Mouse (Mus musculus): ENCODE data around the gene Ptk6. TPM values are rescaled to one million over a fixed set of nuclear protein-coding genes. Genes with fewer than 3 reads are reported as not detected.

The Ptk6 gene
- total RNA-seq, 2 experiments from 2014 or later: not detected

DNA sequence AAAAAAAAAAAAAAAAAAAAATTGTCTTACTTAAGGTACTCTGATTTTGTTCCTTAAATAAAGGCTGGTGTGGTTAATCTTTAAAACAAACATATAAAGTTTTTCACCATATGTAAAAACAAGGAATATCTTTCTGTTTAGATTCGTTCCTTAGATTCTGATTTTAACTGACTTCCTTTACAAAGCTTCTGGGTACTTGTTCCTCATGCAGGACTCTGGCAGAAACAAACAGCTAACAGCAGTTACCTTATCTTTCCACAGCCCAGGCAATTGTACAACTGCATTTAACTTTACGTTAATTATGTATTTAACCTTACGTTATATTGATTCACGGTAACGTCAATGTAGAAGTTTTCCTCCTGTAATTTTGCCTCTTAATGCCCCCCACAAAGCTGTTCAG, 36.1 kb downstream of the Ptk6 start:
- no peak for DNase-seq (ENCODE audit: low spot score in 2 of 2)

DNA sequence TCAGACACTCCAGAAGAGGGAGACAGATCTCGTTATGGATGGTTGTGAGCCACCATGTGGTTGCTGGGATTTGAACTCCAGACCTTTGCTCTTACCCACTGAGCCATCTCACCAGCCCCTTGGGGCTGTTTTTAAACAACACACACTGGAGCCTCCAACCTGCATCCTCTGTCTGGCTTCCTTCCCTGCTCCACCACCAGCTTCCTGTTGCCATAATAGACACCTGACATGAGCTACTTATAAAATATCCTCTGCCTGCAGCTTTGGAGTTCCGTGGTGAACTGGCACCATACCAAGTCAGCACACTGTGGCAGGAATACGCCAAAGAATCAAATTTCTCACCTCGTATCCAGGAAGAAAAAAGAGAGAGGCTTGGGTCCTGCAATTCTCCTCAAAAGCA, 41.8 kb downstream of the Ptk6 start:
- no peak for DNase-seq (ENCODE audit: low spot score in 2 of 2)

DNA sequence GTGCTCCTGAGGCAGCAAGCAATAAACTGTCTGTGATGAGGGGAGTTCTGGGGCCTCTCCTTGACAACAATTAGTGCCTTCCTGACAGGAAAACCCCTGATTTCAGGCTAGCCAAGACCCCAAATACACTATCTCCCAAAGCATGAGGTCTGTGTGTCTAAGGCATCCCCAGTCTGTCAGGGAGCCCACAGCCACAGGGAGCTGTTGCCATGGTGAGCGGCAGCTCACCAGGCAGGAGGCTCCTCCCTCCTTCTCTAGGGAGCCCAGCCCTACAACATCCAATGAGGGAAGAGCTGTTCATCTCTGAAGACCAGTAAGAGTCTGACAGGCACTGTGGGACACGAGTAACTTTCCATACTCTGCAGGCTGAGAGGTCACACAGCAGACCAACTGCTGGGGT, 42.8 kb downstream of the Ptk6 start:
- no peak for DNase-seq (ENCODE audit: low spot score in 2 of 2)

DNA sequence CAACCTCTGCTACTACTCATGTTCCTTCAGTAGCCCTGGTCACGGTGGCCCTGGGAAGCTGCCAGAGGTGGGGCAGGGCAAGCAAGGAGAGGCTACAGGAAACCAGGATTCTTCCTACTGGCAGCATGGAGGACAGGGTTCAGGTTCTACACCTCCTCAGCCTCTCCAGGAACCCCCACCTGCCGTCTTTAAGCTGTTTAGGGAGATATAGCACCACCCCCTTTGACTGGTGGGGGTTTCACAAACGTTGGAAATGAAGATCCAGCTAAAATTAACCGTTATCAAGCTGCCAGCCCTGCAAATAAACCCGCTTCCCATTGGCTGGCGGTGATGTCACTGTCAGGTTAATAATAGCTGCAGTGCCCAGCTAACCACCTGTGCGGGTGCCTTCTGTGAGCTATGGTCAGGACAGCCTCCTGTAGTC, 43.5 kb downstream of the Ptk6 start:
- no peak for DNase-seq (ENCODE audit: low spot score in 2 of 2)

DNA sequence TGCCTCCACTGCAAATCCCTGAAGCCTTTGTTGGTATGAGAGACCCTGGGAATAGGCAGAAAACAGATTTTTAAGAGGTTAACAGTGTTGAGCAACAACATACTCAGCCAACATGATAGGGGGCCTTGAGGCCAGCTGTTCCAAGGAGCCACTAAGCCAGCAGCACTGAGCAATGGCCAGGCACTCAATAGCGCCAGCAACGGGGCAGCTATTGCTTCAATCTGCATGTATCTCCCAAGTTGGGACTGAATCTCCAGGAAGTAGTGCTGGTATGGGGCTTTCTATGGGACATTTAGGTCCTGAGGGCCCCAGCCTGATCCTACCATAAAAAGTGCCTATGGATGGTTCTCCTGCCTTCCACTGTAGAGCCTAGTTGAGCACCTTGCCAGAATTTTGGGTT, 44.1 kb downstream of the Ptk6 start:
- DNase-seq (ENCODE audit: low spot score in 2 of 2): no peak

DNA sequence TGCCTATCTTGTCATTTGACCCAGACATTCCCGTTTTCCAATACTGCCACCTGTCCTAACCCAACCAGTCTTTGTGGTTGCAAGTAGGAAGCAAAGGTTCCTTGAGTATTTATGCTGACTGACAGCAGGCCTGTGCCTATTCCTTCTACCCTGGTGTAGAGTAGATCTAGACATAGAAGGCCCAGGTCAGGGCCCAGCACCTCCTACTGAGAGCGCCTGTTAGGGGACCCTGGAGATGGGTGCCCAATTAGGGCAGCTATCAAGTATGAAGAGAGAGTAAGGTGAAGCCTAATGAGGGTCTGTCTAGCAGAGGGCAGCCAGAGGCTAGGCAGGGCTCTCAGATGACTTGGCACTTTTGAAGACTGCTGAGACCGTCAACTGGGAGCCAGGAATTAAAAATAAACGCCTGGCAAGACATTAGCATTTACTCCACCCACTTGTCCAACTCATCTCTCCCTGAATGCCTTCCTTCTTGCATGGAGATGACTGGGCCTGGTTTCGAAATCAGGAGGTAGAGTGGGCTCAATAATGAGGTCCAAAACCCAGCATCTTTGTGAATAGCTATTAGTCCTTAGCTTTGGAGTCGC, 44.8 kb downstream of the Ptk6 start:
- no peak for DNase-seq (ENCODE audit: low spot score in 2 of 2)

DNA sequence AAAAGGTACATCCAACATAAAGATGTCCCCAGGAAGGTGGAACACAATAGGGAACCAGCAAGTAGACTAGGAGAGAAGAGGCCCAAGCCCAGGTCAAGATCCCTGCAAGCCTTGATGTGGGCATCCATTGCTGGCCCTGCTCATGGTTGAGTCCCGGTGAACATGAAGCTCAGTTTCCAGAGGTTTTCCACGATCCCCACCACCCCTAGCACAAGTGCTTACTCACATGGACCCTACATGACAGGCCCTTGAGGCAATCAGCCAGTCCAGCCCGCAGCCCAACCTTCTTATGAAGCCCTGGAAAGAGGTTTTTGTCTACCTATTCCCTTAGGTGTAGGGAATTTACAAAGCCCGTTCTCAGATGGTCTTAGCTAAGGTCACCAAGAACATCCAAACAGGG, 45.4 kb downstream of the Ptk6 start:
- no peak for DNase-seq (ENCODE audit: low spot score in 2 of 2)

DNA sequence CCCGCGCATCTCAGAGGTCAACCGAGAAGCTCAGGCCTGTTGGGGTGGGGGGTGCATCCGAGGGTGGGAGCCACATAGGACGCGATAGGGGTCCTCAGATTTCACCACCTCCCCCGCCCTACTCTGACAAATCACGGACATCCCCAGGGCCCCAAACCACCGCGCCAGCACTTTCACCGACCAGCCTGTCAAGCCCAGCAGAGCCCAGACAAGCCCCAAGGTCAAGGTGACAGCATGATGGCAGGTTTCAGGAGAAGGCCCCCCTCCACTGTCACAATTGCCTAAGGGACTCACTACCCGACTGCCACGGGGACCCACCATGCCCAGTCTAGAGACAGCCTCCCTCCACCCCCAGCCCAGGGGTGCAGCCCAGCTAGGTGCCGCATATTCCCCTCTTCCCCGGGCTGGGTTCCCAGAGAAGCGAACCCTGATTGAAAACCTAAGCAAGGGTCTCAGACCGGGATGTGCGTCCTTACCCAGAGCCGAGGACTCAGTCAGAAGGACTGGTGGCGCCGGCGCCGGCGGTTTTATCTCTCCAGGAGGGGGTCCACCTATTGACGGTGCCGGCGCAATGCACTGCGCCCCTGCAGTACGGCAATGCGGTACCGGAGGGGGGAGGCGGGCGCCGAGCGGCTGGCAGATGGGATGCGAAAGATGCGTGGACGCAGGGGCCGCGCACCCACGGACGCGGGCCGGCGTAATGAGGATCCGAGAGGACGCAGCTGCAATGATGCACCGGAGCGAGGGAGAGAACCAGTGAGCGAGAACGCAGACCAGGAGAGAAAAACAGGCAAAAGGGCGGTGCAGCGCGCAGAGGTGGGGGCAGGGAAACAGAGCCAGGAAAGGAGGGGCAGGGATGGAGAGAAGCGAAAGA, 46.1 kb downstream of the Ptk6 start, which contains the start of gene Eef1a2:
Eef1a2 (minus strand) TSS at position 767 of the 874 bp plus-strand sequence.
- DNase-seq (ENCODE audit: low spot score in 2 of 2): no peak

DNA sequence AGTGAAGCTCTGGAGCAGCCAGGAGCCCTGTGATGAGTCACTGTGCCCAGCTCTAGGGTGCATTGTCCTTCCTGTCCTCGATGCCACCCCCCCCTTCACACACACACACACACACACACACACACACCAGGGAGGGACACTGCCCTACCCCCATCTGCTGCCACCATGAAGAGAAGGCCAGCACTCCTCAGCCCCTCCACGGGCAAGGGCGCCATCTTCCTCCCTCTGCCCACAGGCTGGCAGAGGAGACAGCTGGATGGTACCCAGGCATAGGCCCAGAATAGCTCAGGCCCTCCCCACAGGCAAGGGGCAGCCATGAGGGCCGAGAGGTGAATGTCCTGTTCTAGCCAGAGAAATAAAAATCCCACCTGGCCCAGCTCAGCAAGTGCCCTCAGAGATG, 46.8 kb downstream of the Ptk6 start:
- DNase-seq (ENCODE audit: low spot score in 2 of 2): no peak

DNA sequence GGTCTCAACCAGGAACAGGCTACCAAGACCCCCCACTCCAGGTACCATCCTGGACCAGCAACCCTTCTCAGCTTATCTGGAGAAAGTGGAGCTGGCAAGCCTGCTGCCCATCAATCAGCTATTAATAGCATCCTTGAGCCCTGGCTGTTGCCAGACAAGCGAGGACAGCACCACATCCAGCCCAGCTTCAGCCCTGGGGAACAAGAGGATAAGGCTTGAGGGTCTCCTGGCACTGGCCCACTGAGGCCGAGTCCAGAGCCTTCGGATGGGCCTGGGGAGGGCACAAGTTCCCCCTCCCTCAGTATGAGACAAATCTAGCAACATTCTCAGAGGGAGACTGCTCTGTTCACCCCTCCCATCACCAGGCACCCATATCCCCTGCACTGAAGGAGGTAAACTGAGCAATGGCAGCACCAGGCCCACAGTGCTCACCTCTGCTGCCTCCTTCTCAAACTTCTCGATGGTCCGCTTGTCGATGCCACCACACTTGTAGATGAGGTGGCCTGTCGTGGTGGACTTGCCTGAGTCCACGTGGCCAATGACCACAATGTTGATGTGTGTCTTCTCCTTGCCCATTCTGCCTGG, 47.7 kb downstream of the Ptk6 start:
- DNase-seq (ENCODE audit: low spot score in 2 of 2): no peak

DNA sequence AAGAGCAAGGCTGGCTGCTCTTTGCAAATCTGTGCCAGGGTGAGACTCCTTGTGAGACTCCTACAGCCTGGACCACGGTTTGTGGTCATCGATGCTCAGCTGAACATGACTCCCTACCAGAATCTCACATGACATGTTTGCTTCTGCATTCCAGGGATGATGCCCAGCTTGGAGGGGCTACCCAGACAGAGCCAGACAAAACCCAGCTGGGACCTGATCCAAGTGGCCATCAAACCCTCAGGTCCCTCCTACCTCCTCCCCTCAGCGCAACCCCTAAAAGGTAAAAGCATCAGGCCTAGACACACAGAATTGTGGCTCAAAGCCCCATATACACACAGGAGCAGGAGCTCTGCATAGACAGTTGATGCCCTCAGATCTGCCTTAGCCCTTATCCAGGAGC, 48.2 kb downstream of the Ptk6 start:
- no peak for DNase-seq (ENCODE audit: low spot score in 2 of 2)

DNA sequence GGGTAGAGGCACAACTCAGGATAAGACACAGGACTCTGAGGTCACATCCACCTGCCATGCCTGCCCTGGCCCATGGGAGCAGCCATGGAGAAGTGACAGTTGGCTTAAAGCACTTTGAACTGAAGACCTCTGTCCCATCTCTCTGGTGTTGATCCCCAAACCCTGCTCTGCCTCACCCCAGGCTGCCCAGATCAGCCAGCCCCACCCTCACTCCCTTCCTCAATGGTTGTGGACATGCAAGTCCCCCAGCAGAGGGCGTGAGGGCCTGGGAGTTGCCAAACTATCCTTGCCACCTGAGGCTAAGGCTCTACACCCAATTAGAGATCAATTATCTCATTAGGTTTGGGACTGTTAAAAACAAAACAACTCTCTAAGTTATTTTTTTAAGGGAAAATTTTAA, 48.8 kb downstream of the Ptk6 start:
- no peak for DNase-seq (ENCODE audit: low spot score in 2 of 2)

DNA sequence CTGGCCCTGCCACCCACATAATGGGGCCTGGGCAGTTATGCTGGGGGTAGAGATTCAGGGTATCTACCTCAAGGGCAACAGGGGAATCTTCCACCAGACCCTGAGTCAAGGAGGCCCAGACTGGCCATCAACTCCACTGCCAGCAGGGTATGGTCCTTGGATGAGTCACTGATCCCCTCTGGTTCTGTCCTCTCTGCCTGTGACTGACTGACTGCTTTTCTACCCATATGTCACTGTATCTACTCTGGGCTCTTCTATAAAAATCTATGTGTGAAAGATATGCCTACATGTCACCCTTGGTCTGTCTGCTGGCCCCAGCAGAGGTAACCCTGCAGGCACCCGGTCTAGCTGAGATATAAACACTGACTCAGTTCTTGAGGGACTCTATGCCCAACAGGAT, 49.5 kb downstream of the Ptk6 start:
- no peak for DNase-seq (ENCODE audit: low spot score in 2 of 2)

DNA sequence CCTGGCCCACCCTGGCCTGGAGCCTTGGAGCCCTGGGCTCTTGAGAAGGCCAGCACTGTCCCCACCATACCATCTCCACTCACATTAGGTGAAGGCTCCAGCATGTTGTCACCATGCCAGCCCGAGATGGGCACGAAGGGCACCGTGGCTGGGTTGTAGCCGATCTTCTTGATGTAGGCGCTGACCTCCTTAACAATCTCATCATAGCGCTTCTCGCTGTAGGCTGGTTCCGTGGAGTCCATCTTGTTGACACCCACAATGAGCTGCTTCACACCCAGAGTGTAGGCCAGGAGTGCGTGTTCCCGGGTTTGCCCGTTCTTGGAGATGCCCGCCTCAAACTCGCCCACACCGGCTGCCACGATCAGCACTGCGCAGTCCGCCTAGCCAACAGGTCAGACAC, 49.9 kb downstream of the Ptk6 start:
- no peak for DNase-seq (ENCODE audit: low spot score in 2 of 2)

DNA sequence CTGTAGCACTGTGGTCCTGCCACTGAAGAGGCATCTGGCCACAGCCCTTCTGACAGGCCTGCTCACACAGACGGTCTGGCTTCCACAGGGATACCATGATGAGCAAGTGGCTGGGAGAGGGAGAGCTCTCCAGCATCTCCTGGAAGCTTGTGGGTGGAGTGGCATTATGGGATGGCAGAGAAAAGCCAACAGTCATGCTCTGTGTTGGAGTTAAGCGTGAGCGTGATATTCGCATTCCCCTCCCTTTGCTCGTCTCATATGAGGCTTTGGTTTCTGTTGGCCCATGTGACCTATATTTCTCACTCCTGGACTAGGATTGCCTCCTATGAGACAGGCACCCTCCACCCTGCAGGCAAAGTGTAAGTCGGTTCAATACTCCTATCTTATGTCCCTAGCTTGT, 52.3 kb downstream of the Ptk6 start:
- DNase-seq (ENCODE audit: low spot score in 2 of 2): no peak

DNA sequence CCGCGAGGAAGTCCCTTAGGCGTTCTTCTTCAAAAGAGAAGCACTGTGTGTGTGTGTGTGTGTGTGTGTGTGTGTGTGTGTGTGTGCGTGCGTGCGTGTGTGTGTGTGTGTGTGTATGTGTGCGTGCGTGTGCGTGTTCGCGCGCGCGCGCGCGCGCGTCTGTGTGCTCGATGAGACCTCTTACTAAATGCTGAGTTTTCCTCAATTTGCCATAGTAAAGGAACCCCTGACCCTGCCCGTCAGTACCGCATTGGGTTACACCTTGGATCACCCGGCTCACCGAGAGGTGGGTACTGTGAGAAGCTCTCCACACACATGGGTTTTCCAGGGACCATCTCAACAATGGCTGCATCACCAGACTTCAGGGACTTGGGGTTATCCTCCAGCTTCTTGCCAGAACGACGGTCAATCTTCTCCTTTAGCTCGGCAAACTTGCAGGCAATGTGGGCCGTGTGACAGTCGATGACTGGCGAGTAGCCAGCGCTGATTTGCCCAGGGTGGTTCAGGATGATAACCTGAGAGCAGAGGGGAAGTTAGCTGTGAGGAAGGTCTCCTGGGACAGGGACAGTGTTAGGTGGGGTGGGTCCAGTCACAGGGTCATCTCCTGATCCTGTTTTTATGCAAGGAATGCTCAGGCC, 54.2 kb downstream of the Ptk6 start:
- DNase-seq (ENCODE audit: low spot score in 2 of 2): no peak

DNA sequence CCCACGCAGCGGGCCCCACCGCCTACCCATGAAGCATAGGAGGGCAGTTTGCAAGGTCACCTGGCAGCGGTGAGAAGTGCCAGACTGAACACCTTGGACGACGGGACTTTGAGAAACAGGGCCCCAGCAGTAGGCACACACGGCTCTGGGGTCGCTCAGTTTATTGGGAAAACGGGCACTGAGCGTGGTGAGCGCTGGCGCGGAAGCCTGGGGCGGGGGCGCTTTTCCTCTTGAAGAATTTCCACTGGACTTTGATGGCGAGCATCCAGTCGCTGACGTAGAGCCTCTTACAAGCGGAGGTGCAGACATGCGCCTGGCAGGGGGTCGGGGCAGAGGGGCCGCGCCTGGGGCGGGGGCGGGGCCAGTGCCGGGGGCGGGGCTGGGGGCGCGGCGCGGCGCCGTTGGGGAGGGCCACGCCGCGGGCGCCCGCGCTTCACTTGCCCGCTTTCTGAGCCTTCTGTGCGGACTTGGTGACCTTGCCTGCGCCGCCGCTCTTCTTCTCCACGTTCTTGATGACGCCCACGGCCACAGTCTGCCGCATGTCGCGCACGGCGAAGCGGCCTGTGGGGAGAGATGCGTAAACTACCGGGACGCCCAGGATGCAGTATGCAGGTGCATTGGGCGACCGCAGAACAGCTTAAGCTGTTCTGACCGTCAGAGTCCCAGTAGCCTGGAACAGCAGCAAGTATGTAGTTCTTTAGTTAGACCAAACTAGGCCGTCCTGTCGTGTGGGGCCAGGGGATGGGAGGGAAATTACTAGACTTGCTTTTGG, 54.9 kb downstream of the Ptk6 start:
- no peak for DNase-seq (ENCODE audit: low spot score in 2 of 2)

DNA sequence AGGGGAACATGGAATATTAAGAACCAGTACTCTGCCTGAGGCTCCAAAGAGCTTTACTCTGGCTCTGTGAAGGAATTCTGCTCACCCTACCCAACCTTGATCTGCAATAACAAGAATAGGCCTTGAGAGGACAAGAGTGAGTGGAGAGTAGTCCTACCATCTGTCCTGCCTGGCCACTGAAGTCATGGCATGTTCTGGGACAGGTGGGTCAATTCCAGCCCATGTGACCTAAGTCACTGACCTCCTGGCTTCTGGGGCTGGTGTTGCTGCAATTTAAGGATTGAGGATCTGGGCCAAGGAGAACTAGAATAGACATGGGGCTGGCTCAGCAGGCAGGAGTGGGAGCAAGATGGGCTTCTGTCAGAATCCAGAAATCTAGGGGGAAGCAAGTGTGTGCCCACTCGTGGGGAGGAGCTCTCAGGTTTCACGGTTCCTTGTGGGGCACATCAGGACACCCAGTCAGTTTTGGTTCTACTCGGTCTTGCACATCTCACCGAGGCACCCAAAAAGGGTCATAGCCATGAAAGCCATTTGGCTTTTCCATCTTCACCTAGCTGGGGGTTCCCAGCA, 55.5 kb downstream of the Ptk6 start:
- no peak for DNase-seq (ENCODE audit: low spot score in 2 of 2)

DNA sequence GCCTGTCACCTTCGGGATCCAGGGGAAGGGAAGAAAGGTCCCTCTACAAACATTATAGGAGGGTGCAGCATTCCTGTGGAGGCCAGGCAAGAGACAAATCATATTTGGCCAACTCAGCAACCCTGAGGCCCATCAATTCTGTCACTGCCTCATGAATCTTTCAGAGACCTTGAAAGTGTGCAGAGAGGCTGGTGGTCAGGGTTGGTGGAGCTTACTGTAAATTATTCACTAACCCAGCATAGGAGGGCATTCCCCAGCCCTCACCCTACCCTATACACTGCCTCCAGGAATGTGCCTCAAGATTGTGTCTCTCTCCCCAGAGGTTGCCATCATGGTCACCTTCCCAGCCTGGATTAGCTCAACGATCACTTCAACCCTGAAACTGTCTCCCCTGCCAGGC, 57.9 kb downstream of the Ptk6 start:
- no peak for DNase-seq (ENCODE audit: low spot score in 2 of 2)

Measured in adrenal gland, postnatal 4 days (tissue).